ENCODE assay signal across 11 mouse cellular contexts in genomic region chr8:71407441-71407840, GRCm38 (mm10). TPM values are rescaled to one million over a fixed set of nuclear protein-coding genes. Genes with fewer than 3 reads are reported as not detected.
DNase-seq lines count a peak whose midpoint lies in the region; ATAC-seq and TF ChIP-seq lines count a peak whose summit lies in the region.
"Had no signal": no experiment of that assay in that cellular context is flagged by ENCODE, and none has a peak within 500 bp of the region (broad histone marks: within the 10 kb centered on the region; RNA-seq: fewer than 3 reads in every experiment).

No protein-coding gene starts in this region.

- no peaks in the 10 kb centered on the region for H3K9me3 ChIP-seq in erythroblast, embryonic 14.5 days (ENCODE audit: control insufficient read depth, low read length)
- H3K9me3 ChIP-seq in intestine, embryonic 14.5 days (ENCODE audit: control insufficient read depth, low read length), result no peaks in the 10 kb centered on the region
- no peaks in the 10 kb centered on the region for H3K9me3 ChIP-seq in intestine, postnatal 0 days (ENCODE audit: control insufficient read depth)
- H3K9me3 ChIP-seq in embryonic facial prominence, embryonic 10.5 days, result no peaks in the 10 kb centered on the region
- no peaks in the 10 kb centered on the region for H3K9me3 ChIP-seq in limb, embryonic 15.5 days

- H3K27ac ChIP-seq in intestine, embryonic 14.5 days (ENCODE audit: low read depth), result no peak overlapping the region
- H3K27ac ChIP-seq in intestine, postnatal 0 days (ENCODE audit: low read depth, low read length), result no peak overlapping the region
- H3K27ac ChIP-seq in embryonic facial prominence, embryonic 10.5 days (replicated peaks), result no peak overlapping the region
- no peak overlapping the region for H3K27ac ChIP-seq in limb, embryonic 15.5 days

- peak overlapping the region; percentile 68 for H3K4me3 ChIP-seq in erythroblast, embryonic 14.5 days (replicated peaks)
- H3K4me3 ChIP-seq in intestine, embryonic 14.5 days (ENCODE audit: low read depth, low read length), result no peak overlapping the region
- no peak overlapping the region for H3K4me3 ChIP-seq in intestine, postnatal 0 days (ENCODE audit: low read depth, low read length)
- H3K4me3 ChIP-seq in embryonic facial prominence, embryonic 10.5 days, result peak overlapping the region; percentile 84
- peak overlapping the region; percentile 66; the same call in 1 of the 2 replicates for H3K4me3 ChIP-seq in limb, embryonic 15.5 days

- TF ChIP-seq CTCF in intestine, postnatal 0 days (IDR thresholded peaks at IDR 0.05; ENCODE audit: low read depth), result no peak

- H3K4me1 ChIP-seq in erythroblast, embryonic 14.5 days (ENCODE audit: control insufficient read depth), result peaks cover 53% of the 10 kb centered on the region
- H3K4me1 ChIP-seq in intestine, embryonic 14.5 days (replicated peaks; ENCODE audit: control insufficient read depth, insufficient read depth, low read length), result peaks cover 11% of the 10 kb centered on the region
- 0 out of 2 replicates have a peak, but pooled peaks cover 4% of the 10 kb centered on the region for H3K4me1 ChIP-seq in intestine, postnatal 0 days (replicated peaks; ENCODE audit: control insufficient read depth, insufficient read depth, low read length)
- peaks cover 35% of the 10 kb centered on the region for H3K4me1 ChIP-seq in embryonic facial prominence, embryonic 10.5 days
- peaks cover 21% of the 10 kb centered on the region for H3K4me1 ChIP-seq in limb, embryonic 15.5 days

- H3K36me3 ChIP-seq in erythroblast, embryonic 14.5 days (ENCODE audit: control insufficient read depth), result peaks cover 62% of the 10 kb centered on the region
- H3K36me3 ChIP-seq in intestine, embryonic 14.5 days (ENCODE audit: control insufficient read depth, insufficient read depth, low read length), result peaks cover 27% of the 10 kb centered on the region
- peaks cover 12% of the 10 kb centered on the region; the same call in 1 of the 2 replicates for H3K36me3 ChIP-seq in intestine, postnatal 0 days (ENCODE audit: control insufficient read depth, insufficient read depth)
- H3K36me3 ChIP-seq in embryonic facial prominence, embryonic 10.5 days (replicated peaks), result peaks cover 50% of the 10 kb centered on the region
- H3K36me3 ChIP-seq in limb, embryonic 15.5 days, result peaks cover 15% of the 10 kb centered on the region

- H3K4me2 ChIP-seq in intestine, embryonic 14.5 days (ENCODE audit: low read length), result no peak overlapping the region; the same call in 1 of the 2 replicates
- no peak overlapping the region; the same call in 1 of the 2 replicates for H3K4me2 ChIP-seq in intestine, postnatal 0 days (replicated peaks; ENCODE audit: low read depth)
- no peak overlapping the region for H3K4me2 ChIP-seq in limb, embryonic 15.5 days

- no peaks in the 10 kb centered on the region for H3K27me3 ChIP-seq in erythroblast, embryonic 14.5 days (ENCODE audit: control insufficient read depth)
- no peaks in the 10 kb centered on the region for H3K27me3 ChIP-seq in intestine, embryonic 14.5 days (replicated peaks; ENCODE audit: control insufficient read depth, insufficient read depth, low read length)
- H3K27me3 ChIP-seq in intestine, postnatal 0 days (replicated peaks; ENCODE audit: control insufficient read depth, insufficient read depth, low read length), result no peaks in the 10 kb centered on the region
- no peaks in the 10 kb centered on the region for H3K27me3 ChIP-seq in embryonic facial prominence, embryonic 10.5 days (replicated peaks; ENCODE audit: low read depth, poor library complexity, severe bottlenecking)
- no peaks in the 10 kb centered on the region for H3K27me3 ChIP-seq in limb, embryonic 15.5 days

- H3K9ac ChIP-seq in intestine, embryonic 14.5 days (ENCODE audit: low read length), result no peak overlapping the region
- H3K9ac ChIP-seq in intestine, postnatal 0 days (ENCODE audit: low read depth, low read length), result no peak overlapping the region
- no peak overlapping the region for H3K9ac ChIP-seq in limb, embryonic 15.5 days

- DNase-seq in intestine, embryonic 14.5 days (ENCODE audit: low spot score), result peak; percentile 28
- no peak for DNase-seq in embryonic facial prominence, embryonic 10.5 days (ENCODE audit: low spot score)
- no peak for DNase-seq in adrenal gland, postnatal 10 days
- no peak for DNase-seq in layer of hippocampus, postnatal 14 days (ENCODE audit: low spot score in 2 of 2)
- DNase-seq: adrenal gland, postnatal 14 days; cerebellum, adult 11-12 months had no signal

- WGBS in intestine, embryonic 14.5 days, result 94% methylated on average over 14 of the region's 14 CpGs
- 91% methylated on average over 14 of the region's 14 CpGs for WGBS in intestine, postnatal 0 days
- 91% methylated on average over 14 of the region's 14 CpGs for WGBS in embryonic facial prominence, embryonic 10.5 days
- WGBS in limb, embryonic 15.5 days, result 94% methylated on average over 14 of the region's 14 CpGs

- no peak for ATAC-seq in erythroblast, adult 5-6 weeks (replicated peaks; ENCODE audit: low FRiP score, poor library complexity, severe bottlenecking)
- ATAC-seq in intestine, embryonic 14.5 days (replicated peaks; ENCODE audit: low FRiP score, low TSS enrichment, low read depth), result no peak
- ATAC-seq in intestine, postnatal 0 days, result no peak
- ATAC-seq in limb, embryonic 15.5 days (ENCODE audit: insufficient number of reproducible peaks, low FRiP score, low TSS enrichment, low read depth), result no peak

RNA-seq across cellular contexts. Expression of gene Ankle1, which starts 1.6 kb away (rescaled TPM):
- 17.4 and 17.5 TPM in 2 replicates for polyA plus RNA-seq in erythroblast, embryonic 14.5 days (2012)
- total RNA-seq in erythroblast, adult 5-6 weeks (2015; ENCODE audit: low replicate concordance), result 8.2 and 10.8 TPM in 2 replicates
- 35.5 and 44.7 TPM in 2 replicates for total RNA-seq in erythroblast, adult 5-6 weeks (2017; ENCODE audit: low replicate concordance)
- polyA plus RNA-seq in intestine, embryonic 14.5 days (2014; fragmentation: Nextera tagmentation; extraction: Ambion mirVana), result 30.5 and 33.5 TPM in 2 replicates
- polyA plus RNA-seq in intestine, postnatal 0 days (2015; fragmentation: Nextera tagmentation; extraction: Ambion mirVana), result 2.8 and 4.4 TPM in 2 replicates
- polyA plus RNA-seq in embryonic facial prominence, embryonic 10.5 days (2016; fragmentation: Nextera tagmentation; extraction: Ambion mirVana), result 35.6 and 38.8 TPM in 2 replicates
- 30.2 and 30.6 TPM in 2 replicates for polyA plus RNA-seq in limb, embryonic 15.5 days (2015; fragmentation: Nextera tagmentation; extraction: Ambion mirVana)
- total RNA-seq in adrenal gland, postnatal 10 days (2021), result 10 to 100 TPM in 1 of 2 experiments, 1 to 10 TPM in 1; 4.9 to 10.1 TPM
- total RNA-seq in layer of hippocampus, postnatal 14 days (2021), result 1 to 10 TPM in 1 of 2 experiments, under 1 TPM in 1; 0.60 to 1.7 TPM

RNA-seq across cellular contexts. Expression of gene Babam1, which starts 10.8 kb away (rescaled TPM):
- 15.4 and 18.1 TPM in 2 replicates for polyA plus RNA-seq in erythroblast, embryonic 14.5 days (2012)
- total RNA-seq in erythroblast, adult 5-6 weeks (2015; ENCODE audit: low replicate concordance), result 31.9 and 60.8 TPM in 2 replicates
- total RNA-seq in erythroblast, adult 5-6 weeks (2017; ENCODE audit: low replicate concordance), result 29.0 and 35.2 TPM in 2 replicates
- 95.1 and 99.9 TPM in 2 replicates for polyA plus RNA-seq in intestine, embryonic 14.5 days (2014; fragmentation: Nextera tagmentation; extraction: Ambion mirVana)
- 66.8 and 68.6 TPM in 2 replicates for polyA plus RNA-seq in intestine, postnatal 0 days (2015; fragmentation: Nextera tagmentation; extraction: Ambion mirVana)
- 109 and 110 TPM in 2 replicates for polyA plus RNA-seq in embryonic facial prominence, embryonic 10.5 days (2016; fragmentation: Nextera tagmentation; extraction: Ambion mirVana)
- 84.9 and 90.7 TPM in 2 replicates for polyA plus RNA-seq in limb, embryonic 15.5 days (2015; fragmentation: Nextera tagmentation; extraction: Ambion mirVana)
- total RNA-seq in adrenal gland, postnatal 10 days (2021), result 10 to 100 TPM; 85.4 to 97.4 TPM
- total RNA-seq in layer of hippocampus, postnatal 14 days (2021), result 10 to 100 TPM; 89.1 to 96.7 TPM

RNA-seq across cellular contexts. Expression of gene Ushbp1, which starts 11.8 kb away (rescaled TPM):
- 0.03 and 0.10 TPM in 2 replicates for polyA plus RNA-seq in erythroblast, embryonic 14.5 days (2012)
- not detected in 2 replicates for total RNA-seq in erythroblast, adult 5-6 weeks (2015; ENCODE audit: low replicate concordance)
- total RNA-seq in erythroblast, adult 5-6 weeks (2017; ENCODE audit: low replicate concordance), result not detected in 2 replicates
- 8.3 and 9.4 TPM in 2 replicates for polyA plus RNA-seq in intestine, embryonic 14.5 days (2014; fragmentation: Nextera tagmentation; extraction: Ambion mirVana)
- 4.1 and 4.9 TPM in 2 replicates for polyA plus RNA-seq in intestine, postnatal 0 days (2015; fragmentation: Nextera tagmentation; extraction: Ambion mirVana)
- 5.4 and 5.5 TPM in 2 replicates for polyA plus RNA-seq in embryonic facial prominence, embryonic 10.5 days (2016; fragmentation: Nextera tagmentation; extraction: Ambion mirVana)
- polyA plus RNA-seq in limb, embryonic 15.5 days (2015; fragmentation: Nextera tagmentation; extraction: Ambion mirVana), result 10.3 and 13.4 TPM in 2 replicates
- 10 to 100 TPM; 28.6 to 43.1 TPM for total RNA-seq in adrenal gland, postnatal 10 days (2021)
- 1 to 10 TPM; 5.1 to 5.2 TPM for total RNA-seq in layer of hippocampus, postnatal 14 days (2021)
- total RNA-seq: hematopoietic stem cell, adult 5-6 weeks had no signal

RNA-seq across cellular contexts. Expression of gene Nr2f6, which starts 25.7 kb away (rescaled TPM):
- 0.41 and 0.60 TPM in 2 replicates for polyA plus RNA-seq in erythroblast, embryonic 14.5 days (2012)
- total RNA-seq in erythroblast, adult 5-6 weeks (2015; ENCODE audit: low replicate concordance), result 1.7 and 6.9 TPM in 2 replicates
- total RNA-seq in erythroblast, adult 5-6 weeks (2017; ENCODE audit: low replicate concordance), result 0.42 and 0.94 TPM in 2 replicates
- 71.8 and 92.8 TPM in 2 replicates for polyA plus RNA-seq in intestine, embryonic 14.5 days (2014; fragmentation: Nextera tagmentation; extraction: Ambion mirVana)
- 58.3 and 58.5 TPM in 2 replicates for polyA plus RNA-seq in intestine, postnatal 0 days (2015; fragmentation: Nextera tagmentation; extraction: Ambion mirVana)
- polyA plus RNA-seq in embryonic facial prominence, embryonic 10.5 days (2016; fragmentation: Nextera tagmentation; extraction: Ambion mirVana), result 63.6 and 78.0 TPM in 2 replicates
- polyA plus RNA-seq in limb, embryonic 15.5 days (2015; fragmentation: Nextera tagmentation; extraction: Ambion mirVana), result 40.4 and 42.9 TPM in 2 replicates
- 10 to 100 TPM; 70.5 to 80.8 TPM for total RNA-seq in adrenal gland, postnatal 10 days (2021)
- 10 to 100 TPM; 33.9 to 36.7 TPM for total RNA-seq in layer of hippocampus, postnatal 14 days (2021)

RNA-seq across cellular contexts. Expression of gene Ocel1, which starts 36.3 kb away (rescaled TPM):
- 6.6 and 7.5 TPM in 2 replicates for polyA plus RNA-seq in erythroblast, embryonic 14.5 days (2012)
- total RNA-seq in erythroblast, adult 5-6 weeks (2015; ENCODE audit: low replicate concordance), result 2.1 and 4.0 TPM in 2 replicates
- total RNA-seq in erythroblast, adult 5-6 weeks (2017; ENCODE audit: low replicate concordance), result 2.6 and 3.2 TPM in 2 replicates
- 3.5 and 5.3 TPM in 2 replicates for polyA plus RNA-seq in intestine, embryonic 14.5 days (2014; fragmentation: Nextera tagmentation; extraction: Ambion mirVana)
- polyA plus RNA-seq in intestine, postnatal 0 days (2015; fragmentation: Nextera tagmentation; extraction: Ambion mirVana), result 20.0 and 20.5 TPM in 2 replicates
- 4.0 and 5.0 TPM in 2 replicates for polyA plus RNA-seq in embryonic facial prominence, embryonic 10.5 days (2016; fragmentation: Nextera tagmentation; extraction: Ambion mirVana)
- polyA plus RNA-seq in limb, embryonic 15.5 days (2015; fragmentation: Nextera tagmentation; extraction: Ambion mirVana), result 5.7 and 7.0 TPM in 2 replicates
- 10 to 100 TPM; 15.7 to 19.9 TPM for total RNA-seq in adrenal gland, postnatal 10 days (2021)
- total RNA-seq in layer of hippocampus, postnatal 14 days (2021), result 10 to 100 TPM; 16.0 to 18.1 TPM

Comparison
In these comparisons a context has a peak if more than half of its experiments do, and no peak if none do; other contexts are left out.
1. H3K4me3 ChIP-seq: peak in erythroblast, embryonic 14.5 days (single experiment), embryonic facial prominence, embryonic 10.5 days (single experiment) and limb, embryonic 15.5 days (single experiment); none in intestine, embryonic 14.5 days (single experiment) and intestine, postnatal 0 days (single experiment).